Mouse (Mus musculus) liver, adult (tissue): ENCODE measurements around the gene Tbce.

ENCODE experiments used
- GATA4 ChIP-seq: IDR thresholded peaks from 2 replicates; pipeline ENCODE4 v1.6.1; 2014; ENCODE audit warnings: mild to moderate bottlenecking, low read length; ENCODE audit not compliant: insufficient replicate concordance

Gene Tbce

GRCm38 (mm10) chr13:14039292-14039965 lies at the start of gene Tbce:
TSS of gene Tbce (minus strand) at chr13:14039638.
- no peak for TF ChIP-seq GATA4

GRCm38 (mm10) chr13:14088669-14089068 lies 49.2 kb upstream of the Tbce start:
- peak; percentile 70; the same call in 1 of the 2 replicates for TF ChIP-seq GATA4

GRCm38 (mm10) chr13:14075326-14075725 lies 35.9 kb upstream of the Tbce start:
- TF ChIP-seq GATA4, result no peak

- TF ChIP-seq GATA4, result no peak
Observed at GRCm38 (mm10) chr13:14074371-14074770, 34.9 kb upstream of the Tbce start.

- no peak for TF ChIP-seq GATA4
Observed at GRCm38 (mm10) chr13:14069291-14069690, 29.9 kb upstream of the Tbce start.

- no peak for TF ChIP-seq GATA4
Observed at GRCm38 (mm10) chr13:14068035-14068434, 28.6 kb upstream of the Tbce start.

- TF ChIP-seq GATA4, result no peak
Observed at GRCm38 (mm10) chr13:14065701-14066100, 26.3 kb upstream of the Tbce start.

- TF ChIP-seq GATA4, result no peak
Observed at GRCm38 (mm10) chr13:14065028-14065380, 25.6 kb upstream of the Tbce start.

GRCm38 (mm10) chr13:14064341-14065027 lies 25.0 kb upstream of the Tbce start:
- no peak for TF ChIP-seq GATA4

GRCm38 (mm10) chr13:14063942-14064271 lies 24.5 kb upstream of the Tbce start:
- TF ChIP-seq GATA4, result no peak

GRCm38 (mm10) chr13:14063013-14063941 lies 23.8 kb upstream of the Tbce start, which contains the start of the genes Arid4b and Ggps1:
TSS of gene Arid4b (plus strand) at chr13:14063232.
TSS of gene Ggps1 (minus strand) at chr13:14063488.
- TF ChIP-seq GATA4, result no peak

GRCm38 (mm10) chr13:14062209-14063012 lies 23.0 kb upstream of the Tbce start:
- no peak for TF ChIP-seq GATA4

- no peak for TF ChIP-seq GATA4
Observed at GRCm38 (mm10) chr13:14059582-14059981, 20.1 kb upstream of the Tbce start.

GRCm38 (mm10) chr13:14056801-14057200 lies 17.4 kb upstream of the Tbce start:
- no peak for TF ChIP-seq GATA4

GRCm38 (mm10) chr13:14049878-14050277 lies 10.4 kb upstream of the Tbce start:
- TF ChIP-seq GATA4, result peak; percentile 72; the same call in 1 of the 2 replicates
